Mouse (Mus musculus): Measurements from ENCODE around the gene Papss2. TPM values are rescaled to one million over a fixed set of nuclear protein-coding genes. Genes with fewer than 3 reads are reported as not detected.

Gene Papss2
- polyA plus RNA-seq, 1 experiment from 2014 or later = 3.5 TPM

GRCm38 (mm10) chr19:32587727-32588126 lies 7.9 kb upstream of the Papss2 start:
- no peaks in the 10 kb centered on the region for H3K4me1 ChIP-seq (replicated peaks; ENCODE audit: control insufficient read depth, insufficient read depth, low read length)
- ATAC-seq (replicated peaks; ENCODE audit: low FRiP score) (no peak), DNase-seq (ENCODE audit: low spot score) (no peak)
- WGBS = 64% methylated on average over 6 of the region's 6 CpGs
- no peaks in the 10 kb centered on the region; the same call in 1 of the 2 replicates for H3K9me3 ChIP-seq (ENCODE audit: control insufficient read depth, low read length)
- no peaks in the 10 kb centered on the region for H3K27me3 ChIP-seq (replicated peaks; ENCODE audit: control insufficient read depth, insufficient read depth, low read length)
- no peak overlapping the region for H3K9ac ChIP-seq (ENCODE audit: low read depth, low read length)
- H3K27ac ChIP-seq (ENCODE audit: low read depth, low read length) = no peak overlapping the region
- H3K36me3 ChIP-seq (ENCODE audit: control insufficient read depth, insufficient read depth, low read length) = no peaks in the 10 kb centered on the region
- no peak overlapping the region for H3K4me3 ChIP-seq (ENCODE audit: low read depth, low read length)
- no peak overlapping the region for H3K4me2 ChIP-seq

GRCm38 (mm10) chr19:32592749-32593148 lies 2.8 kb upstream of the Papss2 start:
- Histone ChIP-seq H3K4me1 (replicated peaks; ENCODE audit: control insufficient read depth, insufficient read depth, low read length) (no peaks in the 10 kb centered on the region), H3K4me3 (ENCODE audit: low read depth, low read length) (no peak overlapping the region), H3K4me2 (no peak overlapping the region), H3K27me3 (replicated peaks; ENCODE audit: control insufficient read depth, insufficient read depth, low read length) (peaks cover 29% of the 10 kb centered on the region), H3K9me3 (ENCODE audit: control insufficient read depth, low read length) (no peaks in the 10 kb centered on the region), H3K27ac (ENCODE audit: low read depth, low read length) (no peak overlapping the region), H3K9ac (ENCODE audit: low read depth, low read length) (no peak overlapping the region), H3K36me3 (ENCODE audit: control insufficient read depth, insufficient read depth, low read length) (no peaks in the 10 kb centered on the region)
- DNase-seq (ENCODE audit: low spot score) = no peak
- no peak for ATAC-seq (replicated peaks; ENCODE audit: low FRiP score)
- WGBS = 86% methylated on average over 7 of the region's 7 CpGs

- H3K36me3 ChIP-seq (ENCODE audit: control insufficient read depth, insufficient read depth, low read length) = no peaks in the 10 kb centered on the region
- H3K4me1 ChIP-seq (replicated peaks; ENCODE audit: control insufficient read depth, insufficient read depth, low read length) = no peaks in the 10 kb centered on the region
- WGBS = 65% methylated on average over 5 of the region's 5 CpGs
- ATAC-seq (replicated peaks; ENCODE audit: low FRiP score) (no peak), DNase-seq (ENCODE audit: low spot score) (no peak)
- no peaks in the 10 kb centered on the region for H3K9me3 ChIP-seq (ENCODE audit: control insufficient read depth, low read length)
- no peak overlapping the region for H3K4me2 ChIP-seq
- H3K27ac ChIP-seq (ENCODE audit: low read depth, low read length) = no peak overlapping the region
- H3K9ac ChIP-seq (ENCODE audit: low read depth, low read length) = no peak overlapping the region
- H3K4me3 ChIP-seq (ENCODE audit: low read depth, low read length) = no peak overlapping the region
- peaks cover 29% of the 10 kb centered on the region for H3K27me3 ChIP-seq (replicated peaks; ENCODE audit: control insufficient read depth, insufficient read depth, low read length)
Measured at GRCm38 (mm10) chr19:32593870-32594269, 1.7 kb upstream of the Papss2 start.

GRCm38 (mm10) chr19:32595131-32595505 lies 472 bp upstream of the Papss2 start:
- H3K4me3 ChIP-seq (ENCODE audit: low read depth, low read length) = peak overlapping the region; percentile 62
- H3K4me1 ChIP-seq (replicated peaks; ENCODE audit: control insufficient read depth, insufficient read depth, low read length) = no peaks in the 10 kb centered on the region
- no peaks in the 10 kb centered on the region for H3K9me3 ChIP-seq (ENCODE audit: control insufficient read depth, low read length)
- WGBS = 18% methylated on average over 8 of the region's 8 CpGs
- ATAC-seq (replicated peaks; ENCODE audit: low FRiP score) (no peak), DNase-seq (ENCODE audit: low spot score) (no peak)
- H3K36me3 ChIP-seq (ENCODE audit: control insufficient read depth, insufficient read depth, low read length) = no peaks in the 10 kb centered on the region
- H3K9ac ChIP-seq (ENCODE audit: low read depth, low read length) = no peak overlapping the region
- H3K27me3 ChIP-seq (replicated peaks; ENCODE audit: control insufficient read depth, insufficient read depth, low read length) = peaks cover 29% of the 10 kb centered on the region
- peak overlapping the region; percentile 92 for H3K4me2 ChIP-seq
- H3K27ac ChIP-seq (ENCODE audit: low read depth, low read length) = no peak overlapping the region

- ATAC-seq (replicated peaks; ENCODE audit: low FRiP score) = no peak
- Histone ChIP-seq H3K4me2 (no peak overlapping the region), H3K4me3 (ENCODE audit: low read depth, low read length) (no peak overlapping the region)
Measured at GRCm38 (mm10) chr19:32599006-32599405, 3.4 kb downstream of the Papss2 start.

GRCm38 (mm10) chr19:32599436-32599835 lies 3.8 kb downstream of the Papss2 start:
- H3K9me3 ChIP-seq (ENCODE audit: control insufficient read depth, low read length) = no peaks in the 10 kb centered on the region
- no peaks in the 10 kb centered on the region for H3K36me3 ChIP-seq (ENCODE audit: control insufficient read depth, insufficient read depth, low read length)
- no peaks in the 10 kb centered on the region for H3K4me1 ChIP-seq (replicated peaks; ENCODE audit: control insufficient read depth, insufficient read depth, low read length)
- no peak overlapping the region for H3K27ac ChIP-seq (ENCODE audit: low read depth, low read length)
- H3K4me3 ChIP-seq (ENCODE audit: low read depth, low read length) = no peak overlapping the region
- 69% methylated on average over 5 of the region's 5 CpGs for WGBS
- H3K27me3 ChIP-seq (replicated peaks; ENCODE audit: control insufficient read depth, insufficient read depth, low read length) = peaks cover 25% of the 10 kb centered on the region
- DNase-seq (ENCODE audit: low spot score) (no peak), ATAC-seq (replicated peaks; ENCODE audit: low FRiP score) (no peak)
- H3K9ac ChIP-seq (ENCODE audit: low read depth, low read length) = no peak overlapping the region
- no peak overlapping the region for H3K4me2 ChIP-seq

More at GRCm38 (mm10) chr19:32599006-32599405, 3.4 kb downstream of the Papss2 start:
- Histone ChIP-seq H3K9me3 (ENCODE audit: control insufficient read depth, low read length) (no peaks in the 10 kb centered on the region), H3K27ac (ENCODE audit: low read depth, low read length) (no peak overlapping the region), H3K36me3 (ENCODE audit: control insufficient read depth, insufficient read depth, low read length) (no peaks in the 10 kb centered on the region), H3K9ac (ENCODE audit: low read depth, low read length) (no peak overlapping the region), H3K27me3 (replicated peaks; ENCODE audit: control insufficient read depth, insufficient read depth, low read length) (peaks cover 29% of the 10 kb centered on the region), H3K4me1 (replicated peaks; ENCODE audit: control insufficient read depth, insufficient read depth, low read length) (no peaks in the 10 kb centered on the region)
- DNase-seq (ENCODE audit: low spot score) = no peak
- WGBS = 78% methylated on average over 7 of the region's 7 CpGs

GRCm38 (mm10) chr19:32601033-32601770 lies 5.6 kb downstream of the Papss2 start:
- H3K4me3 ChIP-seq (ENCODE audit: low read depth, low read length) = no peak overlapping the region
- no peak for DNase-seq (ENCODE audit: low spot score)
- H3K27me3 ChIP-seq (replicated peaks; ENCODE audit: control insufficient read depth, insufficient read depth, low read length) = peaks cover 7% of the 10 kb centered on the region
- H3K4me1 ChIP-seq (replicated peaks; ENCODE audit: control insufficient read depth, insufficient read depth, low read length) = no peaks in the 10 kb centered on the region
- no peak overlapping the region for H3K4me2 ChIP-seq
- no peaks in the 10 kb centered on the region for H3K36me3 ChIP-seq (ENCODE audit: control insufficient read depth, insufficient read depth, low read length)
- no peak for ATAC-seq (replicated peaks; ENCODE audit: low FRiP score)
- 68% methylated on average over 6 of the region's 6 CpGs for WGBS
- no peaks in the 10 kb centered on the region for H3K9me3 ChIP-seq (ENCODE audit: control insufficient read depth, low read length)
- no peak overlapping the region for H3K27ac ChIP-seq (ENCODE audit: low read depth, low read length)
- no peak overlapping the region for H3K9ac ChIP-seq (ENCODE audit: low read depth, low read length)

- 96% methylated on average over 1 of the region's 1 CpGs for WGBS
- Histone ChIP-seq H3K4me1 (replicated peaks; ENCODE audit: control insufficient read depth, insufficient read depth, low read length) (no peaks in the 10 kb centered on the region), H3K4me3 (ENCODE audit: low read depth, low read length) (no peak overlapping the region), H3K9me3 (ENCODE audit: control insufficient read depth, low read length) (no peaks in the 10 kb centered on the region), H3K27me3 (replicated peaks; ENCODE audit: control insufficient read depth, insufficient read depth, low read length) (no peaks in the 10 kb centered on the region), H3K27ac (ENCODE audit: low read depth, low read length) (no peak overlapping the region), H3K9ac (ENCODE audit: low read depth, low read length) (no peak overlapping the region), H3K36me3 (ENCODE audit: control insufficient read depth, insufficient read depth, low read length) (no peaks in the 10 kb centered on the region), H3K4me2 (no peak overlapping the region)
- DNase-seq (ENCODE audit: low spot score) (no peak), ATAC-seq (replicated peaks; ENCODE audit: low FRiP score) (no peak)
Measured at GRCm38 (mm10) chr19:32603466-32603865, 7.9 kb downstream of the Papss2 start.

GRCm38 (mm10) chr19:32604127-32604526 lies 8.5 kb downstream of the Papss2 start:
- no peaks in the 10 kb centered on the region for H3K27me3 ChIP-seq (replicated peaks; ENCODE audit: control insufficient read depth, insufficient read depth, low read length)
- no peaks in the 10 kb centered on the region for H3K4me1 ChIP-seq (replicated peaks; ENCODE audit: control insufficient read depth, insufficient read depth, low read length)
- no peak for ATAC-seq (replicated peaks; ENCODE audit: low FRiP score)
- H3K9me3 ChIP-seq (ENCODE audit: control insufficient read depth, low read length) = no peaks in the 10 kb centered on the region
- H3K9ac ChIP-seq (ENCODE audit: low read depth, low read length) = no peak overlapping the region
- WGBS = 41% methylated on average over 8 of the region's 8 CpGs
- DNase-seq (ENCODE audit: low spot score) = no peak
- no peak overlapping the region for H3K4me3 ChIP-seq (ENCODE audit: low read depth, low read length)
- H3K36me3 ChIP-seq (ENCODE audit: control insufficient read depth, insufficient read depth, low read length) = no peaks in the 10 kb centered on the region
- H3K4me2 ChIP-seq = no peak overlapping the region
- H3K27ac ChIP-seq (ENCODE audit: low read depth, low read length) = no peak overlapping the region
